Mouse (Mus musculus) c-Kit-positive CD71-positive TER-119-positive erythroid progenitor cells, embryonic 14.5 days (primary cell): Measurements from ENCODE around the gene Snrpb2.

Experiments
- DNase-seq: peaks from one replicate; pipeline ENCODE4 v3.0.0-alpha.2; 2013; ENCODE audit warnings: low spot score

Gene Snrpb2

GRCm38 (mm10) chr2:143062812-143063792 is at the start of gene Snrpb2:
TSS of gene Snrpb2 (plus strand) at chr2:143063039.
- DNase-seq, result peak; percentile 80

DNA sequence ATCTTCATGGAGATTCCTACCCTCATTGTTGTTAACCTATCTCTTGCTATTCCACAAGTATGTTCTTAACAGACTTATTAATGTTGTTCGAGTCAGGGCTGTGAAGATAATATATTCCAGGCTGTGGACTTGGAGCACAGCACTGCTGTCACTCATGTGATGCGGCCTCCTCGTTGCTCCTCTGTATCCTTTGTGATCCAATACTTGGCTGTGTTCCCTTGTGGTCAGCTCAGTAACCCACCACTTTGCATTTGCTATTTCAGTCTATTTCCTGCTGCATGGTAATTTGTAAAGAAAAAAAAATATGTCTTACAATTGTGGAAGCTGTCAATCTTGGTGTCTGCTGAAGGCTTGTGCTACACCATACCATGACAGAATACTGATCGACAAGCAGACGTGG is 49.8 kb upstream of the Snrpb2 start:
- DNase-seq, result no peak

- DNase-seq, result no peak
These were observed 44.8 kb upstream of the Snrpb2 start for GRCm38 (mm10) chr2:143018084-143018483.

DNA sequence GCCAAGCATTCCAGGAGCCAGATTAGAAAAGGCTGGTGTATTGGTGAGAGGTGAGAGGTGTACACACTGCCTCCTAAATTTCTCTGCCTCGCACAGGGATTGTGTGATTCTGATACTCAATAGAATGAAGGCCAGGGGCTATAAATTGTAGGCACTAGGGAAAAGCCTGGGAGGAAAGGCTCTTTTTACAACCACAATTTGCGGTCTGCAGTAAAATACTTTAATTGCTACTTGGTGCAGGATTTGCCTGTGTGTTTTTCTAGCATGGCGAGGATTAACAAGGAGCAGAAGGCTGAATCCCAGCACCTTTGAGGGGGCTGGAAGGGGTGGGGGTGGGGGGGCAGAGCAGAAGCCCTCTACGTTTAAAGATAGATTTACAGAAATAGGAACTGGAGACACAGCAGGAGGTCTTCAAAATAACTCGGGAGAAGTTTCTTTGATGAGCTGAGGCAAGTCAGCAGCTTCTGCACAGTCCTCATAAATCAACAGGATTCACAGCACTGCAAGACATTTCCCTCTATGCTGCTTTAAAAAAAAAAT is 44.2 kb upstream of the Snrpb2 start:
- no peak for DNase-seq

- DNase-seq, result no peak
These were observed 43.1 kb upstream of the Snrpb2 start for GRCm38 (mm10) chr2:143019727-143020126.

GRCm38 (mm10) chr2:143023331-143023730 is 39.5 kb upstream of the Snrpb2 start:
- DNase-seq, result no peak

DNA sequence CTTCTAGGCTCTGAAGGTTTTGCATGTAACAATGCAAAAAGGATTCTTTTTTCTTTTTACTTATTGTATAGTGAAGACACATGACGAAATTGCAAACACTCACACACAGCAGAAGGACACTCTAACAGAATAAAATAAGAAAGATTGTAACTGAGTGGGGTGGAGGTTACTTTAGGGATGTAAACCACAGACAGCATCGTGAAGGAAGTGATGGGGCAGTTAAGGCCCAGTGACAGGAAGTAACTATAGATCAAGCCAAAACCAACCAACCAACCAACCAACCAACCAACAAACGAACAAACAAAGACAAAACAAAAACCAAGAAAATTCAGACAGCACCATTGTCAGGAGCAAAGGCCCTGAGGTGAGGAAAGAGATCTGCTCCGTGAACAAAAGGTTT is 38.6 kb upstream of the Snrpb2 start:
- DNase-seq, result no peak

DNA sequence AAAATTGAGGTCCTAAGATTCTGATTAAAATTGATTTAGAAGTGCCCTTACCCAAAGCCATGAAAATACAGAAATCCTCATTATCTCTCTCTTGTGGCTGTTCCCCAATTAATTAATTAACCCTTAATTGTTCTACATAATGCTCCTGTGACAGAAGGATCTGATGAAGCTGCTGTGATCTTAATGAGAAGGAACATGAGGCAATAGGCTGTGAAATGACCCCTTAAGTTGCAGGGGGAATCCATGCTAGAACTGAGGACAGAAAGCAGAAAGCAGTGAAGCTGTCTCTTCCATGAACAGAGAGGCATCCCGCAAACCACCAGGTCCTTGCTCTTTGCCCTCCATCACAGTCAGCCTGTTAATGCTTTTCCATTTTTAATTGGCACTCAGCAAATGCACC is 31.6 kb upstream of the Snrpb2 start:
- no peak for DNase-seq

DNA sequence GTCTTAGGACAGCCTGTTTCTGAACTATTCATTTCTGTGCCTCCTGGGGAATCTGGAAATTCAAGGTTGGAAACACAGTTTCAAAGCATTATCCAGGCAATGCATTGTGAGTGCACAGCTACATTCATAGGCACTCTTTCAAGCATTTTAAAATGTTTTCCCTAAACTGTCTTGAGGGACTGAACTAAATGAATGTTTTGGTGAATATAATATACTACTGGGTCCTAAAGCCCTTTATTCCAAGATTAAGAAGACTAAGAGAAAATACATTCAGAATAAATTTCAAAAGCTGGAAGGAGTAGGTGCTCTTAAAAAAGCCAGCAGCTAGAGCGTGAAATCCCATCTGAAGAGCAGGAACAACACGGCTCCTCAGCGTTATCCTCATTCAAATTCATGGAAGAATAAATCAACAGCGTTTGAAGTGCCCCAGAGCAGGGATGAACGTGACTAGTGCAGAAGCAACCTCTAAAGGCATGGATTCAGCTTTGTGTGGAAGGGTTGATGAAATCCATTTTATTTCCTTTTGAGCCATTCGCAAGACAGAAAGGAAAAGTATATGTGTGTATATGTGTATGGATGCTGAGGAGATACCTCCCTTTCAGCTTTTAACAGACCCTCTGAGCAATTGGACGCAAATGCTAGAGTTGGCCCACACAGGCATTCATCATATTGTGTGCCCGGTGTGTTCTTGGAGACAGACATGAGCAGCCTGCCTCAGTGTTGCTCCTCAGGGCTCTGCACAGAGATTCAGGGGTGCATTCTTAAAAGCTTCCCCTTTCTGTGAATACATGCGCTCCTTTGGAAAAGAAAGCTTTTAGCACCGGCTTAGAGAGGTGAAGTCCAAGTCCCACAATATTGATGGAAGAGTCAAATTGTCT is 30.2 kb upstream of the Snrpb2 start:
- no peak for DNase-seq

DNA sequence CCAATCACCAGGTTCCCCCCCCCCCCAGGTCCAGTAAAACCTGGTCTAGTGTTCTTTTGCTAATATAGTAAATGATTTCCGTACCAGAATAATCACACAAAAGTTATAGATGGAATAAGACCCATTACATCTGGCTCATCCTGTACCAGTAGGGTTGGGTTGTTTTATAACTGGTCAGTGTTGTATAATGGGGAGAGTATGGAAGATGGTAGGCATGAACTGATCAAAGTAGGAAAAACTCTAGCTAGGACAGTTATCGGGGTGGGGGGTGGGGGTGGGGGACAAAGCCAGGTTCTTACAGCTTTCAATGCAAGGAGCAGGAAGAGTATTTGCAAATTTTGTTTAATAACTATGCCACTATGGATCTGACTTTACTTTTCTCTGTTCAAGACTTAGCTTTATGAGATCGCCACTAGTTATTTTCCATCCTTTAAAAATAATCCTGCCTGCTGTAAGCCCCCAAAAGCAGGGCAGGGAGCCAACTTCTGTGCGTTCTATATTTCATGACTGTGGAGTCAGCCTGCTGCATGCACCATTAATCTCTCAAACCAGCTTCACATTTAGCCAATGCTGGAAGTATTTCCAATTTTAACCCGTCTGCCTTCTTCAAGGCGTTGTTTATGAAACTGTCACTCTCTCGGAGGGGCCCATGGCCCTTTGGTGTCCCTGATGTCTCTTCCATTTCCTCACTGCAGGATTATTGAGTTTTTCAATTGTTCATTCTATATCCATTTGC is 28.3 kb upstream of the Snrpb2 start:
- DNase-seq, result no peak

GRCm38 (mm10) chr2:143035086-143035593 is 27.7 kb upstream of the Snrpb2 start:
- DNase-seq, result no peak

- DNase-seq, result no peak
These were observed 21.2 kb upstream of the Snrpb2 start for GRCm38 (mm10) chr2:143041596-143041995.

- no peak for DNase-seq
These were observed 7.6 kb upstream of the Snrpb2 start for GRCm38 (mm10) chr2:143055251-143055650.

- no peak for DNase-seq
These were observed 6.1 kb upstream of the Snrpb2 start for GRCm38 (mm10) chr2:143056736-143057135.

DNA sequence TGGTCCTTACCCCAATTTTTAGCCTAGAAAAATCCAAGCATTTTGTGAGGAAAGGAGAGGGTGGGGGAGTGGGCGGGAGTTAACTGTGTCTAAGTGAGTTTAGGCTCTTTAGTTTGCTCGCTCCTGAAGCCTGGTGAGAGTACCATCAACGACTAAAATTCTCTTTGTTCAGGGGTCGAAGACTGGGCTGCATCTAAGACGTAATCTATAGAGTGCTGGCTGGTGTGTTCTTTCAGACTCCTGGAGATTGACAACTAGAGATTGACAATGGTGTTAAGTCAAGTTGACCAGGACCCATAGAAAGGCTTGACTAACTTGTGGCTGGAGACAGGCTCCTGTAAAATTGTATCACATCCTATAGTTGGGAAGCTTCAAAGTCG is 417 bp upstream of the Snrpb2 start:
- no peak for DNase-seq

DNA sequence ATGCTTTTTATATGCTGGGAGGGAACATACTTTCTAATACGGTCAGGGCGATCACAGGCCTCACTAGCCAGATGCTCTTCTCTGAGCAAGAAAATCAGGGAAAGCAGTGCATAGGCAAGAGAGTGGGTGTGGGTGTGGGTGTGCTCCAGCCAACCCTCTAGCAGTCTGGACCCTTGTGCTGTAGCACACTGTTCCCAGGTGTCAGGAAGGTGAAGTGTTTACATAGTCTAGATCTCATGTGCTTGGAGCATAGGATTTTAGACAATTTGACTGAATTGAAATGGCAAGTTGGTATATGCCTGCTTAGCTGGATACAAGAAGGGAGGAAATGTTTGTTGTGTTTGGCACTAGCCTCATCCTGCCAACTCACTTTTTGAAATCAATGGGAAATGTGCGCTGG is 3.1 kb downstream of the Snrpb2 start:
- DNase-seq, result no peak

DNA sequence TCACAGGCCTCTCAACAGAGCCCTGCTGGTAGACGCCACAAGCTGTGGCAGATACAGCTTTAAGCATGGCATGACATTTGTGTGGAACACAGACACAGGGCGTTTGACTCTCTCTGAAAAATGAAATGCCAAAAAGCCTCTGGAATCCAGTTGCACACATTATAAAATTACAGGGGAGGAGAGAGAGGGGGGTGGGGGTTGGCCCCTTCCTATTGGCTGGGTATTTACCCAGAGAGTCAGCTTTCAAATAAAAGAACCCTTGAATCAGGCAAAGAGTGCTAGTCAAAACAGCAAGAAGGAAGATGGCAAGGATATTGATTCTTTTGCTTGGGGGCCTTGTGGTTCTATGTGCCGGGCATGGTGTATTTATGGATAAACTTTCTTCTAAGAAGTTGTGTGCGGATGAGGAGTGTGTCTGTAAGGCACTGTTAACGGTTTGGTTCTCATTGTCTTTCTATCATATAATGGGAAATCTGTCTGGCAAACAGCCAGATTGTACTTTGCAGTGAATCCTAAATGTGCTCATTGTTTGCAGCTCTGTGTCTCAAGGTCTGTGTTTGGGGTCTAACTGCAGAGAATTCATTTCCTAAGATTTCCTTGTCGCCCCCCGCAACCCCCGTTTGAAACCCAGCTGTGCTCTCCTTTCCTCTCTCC is 15.5 kb downstream of the Snrpb2 start, which contains the start of gene Otor:
Otor (plus strand) TSS at position 276 of the 654 bp plus-strand sequence.
- no peak for DNase-seq

GRCm38 (mm10) chr2:143081693-143082092 is 18.9 kb downstream of the Snrpb2 start:
- DNase-seq, result no peak

DNA sequence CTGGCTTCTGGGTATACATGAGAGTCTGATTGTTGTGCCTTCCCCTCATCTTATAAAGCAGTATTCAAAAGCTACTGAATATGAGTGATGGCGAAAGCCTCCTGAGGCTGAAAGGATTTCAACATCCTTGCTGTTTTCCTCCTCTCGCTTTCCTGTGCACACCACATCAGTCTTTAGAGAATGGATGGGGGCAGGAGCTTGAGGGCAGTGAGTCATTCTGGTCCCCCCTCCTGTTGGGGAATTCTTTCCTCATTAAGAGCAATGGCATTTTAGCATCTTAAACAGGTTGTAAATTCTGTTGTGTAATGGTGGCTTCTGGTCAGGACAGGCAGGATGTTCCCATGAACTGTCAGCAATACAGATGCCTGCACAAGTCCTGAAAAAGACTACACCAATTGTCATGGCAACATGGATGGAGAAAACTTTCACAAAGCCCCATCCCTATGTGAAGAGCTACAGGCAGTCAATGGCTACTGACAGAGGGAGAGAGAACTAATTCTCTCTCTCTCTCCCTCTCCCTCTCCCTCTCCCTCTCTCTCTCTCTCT is 22.1 kb downstream of the Snrpb2 start:
- no peak for DNase-seq

GRCm38 (mm10) chr2:143089866-143090265 is 27.0 kb downstream of the Snrpb2 start:
- no peak for DNase-seq

- no peak for DNase-seq
These were observed 30.9 kb downstream of the Snrpb2 start for GRCm38 (mm10) chr2:143093726-143094125.
